In genomic region chr3:36060096-36060850, GRCm38 (mm10) we compare ENCODE assay signal across 8 mouse cellular contexts. TPM values are rescaled to one million over a fixed set of nuclear protein-coding genes. Genes with fewer than 3 reads are reported as not detected.
A peak's percentile ranks its signal among the peaks of the same experiment; 100 is the strongest.
DNase-seq lines count a peak whose midpoint lies in the region; ATAC-seq and TF ChIP-seq lines count a peak whose summit lies in the region.

No protein-coding gene starts in this region.

- peak; percentile 74 for ATAC-seq in granulocyte monocyte progenitor cell, adult 5-6 weeks (replicated peaks; ENCODE audit: poor library complexity, severe bottlenecking)
- no peak for ATAC-seq in lung, embryonic 14.5 days (ENCODE audit: insufficient read depth)

- H3K4me3 ChIP-seq in lung, embryonic 14.5 days (ENCODE audit: low read depth, low read length), result no peak overlapping the region

- no peaks in the 10 kb centered on the region for H3K9me3 ChIP-seq in lung, embryonic 14.5 days (ENCODE audit: low read depth, low read length)

- H3K4me2 ChIP-seq in lung, embryonic 14.5 days, result no peak overlapping the region

- H3K9ac ChIP-seq in lung, embryonic 14.5 days, result no peak overlapping the region

- H3K27me3 ChIP-seq in lung, embryonic 14.5 days (ENCODE audit: insufficient read depth, low read length), result 0 out of 2 replicates have a peak, but pooled peaks cover 4% of the 10 kb centered on the region

- no peaks in the 10 kb centered on the region for H3K4me1 ChIP-seq in lung, embryonic 14.5 days (ENCODE audit: insufficient read depth)

- H3K36me3 ChIP-seq in lung, embryonic 14.5 days (ENCODE audit: insufficient read depth), result no peaks in the 10 kb centered on the region

- 31% methylated on average over 8 of the region's 8 CpGs for WGBS in lung, embryonic 14.5 days

- H3K27ac ChIP-seq in lung, embryonic 14.5 days (ENCODE audit: low read depth), result no peak overlapping the region

- DNase-seq in CD4-positive helper T cell, adult 2 months (ENCODE audit: low read depth, low spot score), result peak; percentile 69
- DNase-seq in Muller cell, postnatal 12 days (ENCODE audit: inconsistent ontology term), result peak; percentile 40
- peak; percentile 42 for DNase-seq in cerebellum, adult 9-10 months
- peak; percentile 85 for DNase-seq in kidney, postnatal 10 days
- DNase-seq in lung, embryonic 14.5 days, result peak; percentile 86
- DNase-seq in retina, postnatal 1 day, result peak; percentile 71
- peak; percentile 64 for DNase-seq in urinary bladder, postnatal 25 days (ENCODE audit: low spot score)

- peak; percentile 74 for TF ChIP-seq CTCF in lung, embryonic 14.5 days (IDR thresholded peaks at IDR 0.05; ENCODE audit: low read depth)

RNA-seq across cellular contexts. Expression of gene Acad9, which starts 5.5 kb away (rescaled TPM):
- total RNA-seq in granulocyte monocyte progenitor cell, adult 5-6 weeks (2014; fragmentation: Nextera tagmentation), result 36.5 and 49.0 TPM in 2 replicates
- total RNA-seq in granulocyte monocyte progenitor cell, adult 5-6 weeks (2017), result 48.7 and 70.9 TPM in 2 replicates
- polyA plus RNA-seq in lung, embryonic 14.5 days (2014; fragmentation: Nextera tagmentation; extraction: Ambion mirVana), result 90.4 and 92.1 TPM in 2 replicates

RNA-seq across cellular contexts. Expression of gene Ccdc144b, which starts 6.9 kb away (rescaled TPM):
- not detected in 2 replicates for total RNA-seq in granulocyte monocyte progenitor cell, adult 5-6 weeks (2014; fragmentation: Nextera tagmentation)
- total RNA-seq in granulocyte monocyte progenitor cell, adult 5-6 weeks (2017), result not detected in 2 replicates
- not detected in 2 replicates for polyA plus RNA-seq in lung, embryonic 14.5 days (2014; fragmentation: Nextera tagmentation; extraction: Ambion mirVana)

RNA-seq across cellular contexts. Expression of gene Mccc1, which starts 59.8 kb away (rescaled TPM):
- 19.2 and 34.4 TPM in 2 replicates for total RNA-seq in granulocyte monocyte progenitor cell, adult 5-6 weeks (2014; fragmentation: Nextera tagmentation)
- 13.0 and 20.1 TPM in 2 replicates for total RNA-seq in granulocyte monocyte progenitor cell, adult 5-6 weeks (2017)
- polyA plus RNA-seq in lung, embryonic 14.5 days (2014; fragmentation: Nextera tagmentation; extraction: Ambion mirVana), result 31.7 and 33.1 TPM in 2 replicates
